Mouse (Mus musculus): ENCODE data around the gene Ugt2a1. TPM values are rescaled to one million over a fixed set of nuclear protein-coding genes. Genes with fewer than 3 reads are reported as not detected.
"Not testable (repeated sequence)": the region's sequence is repeated elsewhere in the genome, so short reads cannot be mapped to it uniquely, and the experiment has no call there.

The Ugt2a1 gene
- polyA plus RNA-seq, 1 experiment from 2014 or later = not detected

DNA sequence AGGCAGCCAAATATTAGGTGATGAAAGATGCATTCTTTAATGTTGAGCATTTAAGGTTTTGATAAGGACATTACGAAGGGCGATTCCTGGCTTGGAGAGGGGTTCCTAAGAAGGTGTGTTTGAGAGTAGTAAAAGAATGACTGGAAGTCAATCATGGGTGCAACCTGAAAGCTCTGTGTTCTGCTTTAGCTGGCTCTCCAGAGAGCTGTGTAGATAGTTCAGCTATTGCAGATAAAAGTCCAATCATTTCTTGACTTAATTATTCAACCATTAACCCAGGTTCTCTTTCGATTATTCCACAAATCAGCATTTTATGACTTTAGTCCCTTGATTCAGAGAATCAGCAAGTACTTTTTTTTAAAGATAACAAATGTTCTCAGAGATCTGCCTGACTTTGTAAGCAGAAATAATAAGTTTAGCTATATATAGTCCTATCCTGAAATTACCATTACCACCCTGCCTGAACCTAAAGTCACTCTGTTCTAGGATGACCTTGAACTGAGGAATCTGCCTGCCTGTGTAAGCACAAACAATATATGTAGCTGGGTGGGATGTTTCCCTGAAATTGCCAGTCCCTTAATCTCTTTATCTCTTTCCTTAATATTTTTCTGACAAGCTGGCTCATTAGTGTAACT lies 34.3 kb downstream of the Ugt2a1 start:
- no peaks in the 10 kb centered on the region for H3K4me1 ChIP-seq (ENCODE audit: insufficient read depth)

DNA sequence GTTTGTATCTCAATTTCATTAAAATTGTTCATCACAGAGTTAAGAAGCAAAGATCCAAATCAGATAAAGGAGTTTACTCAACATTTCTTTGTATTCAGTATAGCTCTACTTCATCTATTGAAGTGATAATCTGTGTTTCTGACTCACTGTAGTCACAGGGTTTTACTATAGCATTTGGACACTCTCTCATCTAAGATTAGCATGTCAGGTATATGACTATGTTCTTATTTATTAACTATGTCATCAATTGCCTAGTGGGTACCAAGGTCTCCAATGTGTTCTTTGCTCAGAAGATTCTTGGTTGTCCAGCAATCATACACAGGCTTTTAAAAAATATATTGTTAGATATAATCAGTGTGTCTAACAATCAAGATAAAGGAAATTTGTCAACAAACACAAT lies 35.2 kb downstream of the Ugt2a1 start:
- Histone ChIP-seq H3K4me1 (ENCODE audit: insufficient read depth) (no peaks in the 10 kb centered on the region), H3K36me3 (replicated peaks; ENCODE audit: insufficient read depth, low read length) (no peaks in the 10 kb centered on the region), H3K9me3 (ENCODE audit: low read length) (no peaks in the 10 kb centered on the region), H3K27me3 (ENCODE audit: insufficient read depth, low read length) (no peaks in the 10 kb centered on the region), H3K9ac (replicated peaks) (no peak overlapping the region), H3K27ac (ENCODE audit: low read depth) (no peak overlapping the region), H3K4me2 (ENCODE audit: low read depth, low read length) (no peak overlapping the region), H3K4me3 (ENCODE audit: low read depth, low read length) (no peak overlapping the region)
- no peak for ATAC-seq
- no peak for TF ChIP-seq EP300 (IDR thresholded peaks at IDR 0.05; ENCODE audit: low read depth)
- no peak for TF ChIP-seq CTCF (IDR thresholded peaks at IDR 0.05; ENCODE audit: low read depth)
- no peak for DNase-seq

More for the DNA sequence above, 34.3 kb downstream of the Ugt2a1 start:
- H3K9ac ChIP-seq (replicated peaks) = no peak overlapping the region
- no peak for DNase-seq
- H3K27me3 ChIP-seq (ENCODE audit: insufficient read depth, low read length) = no peaks in the 10 kb centered on the region
- no peak overlapping the region for H3K4me2 ChIP-seq (ENCODE audit: low read depth, low read length)
- H3K4me3 ChIP-seq (ENCODE audit: low read depth, low read length) = no peak overlapping the region
- H3K27ac ChIP-seq (ENCODE audit: low read depth) = no peak overlapping the region
- no peak for ATAC-seq
- no peaks in the 10 kb centered on the region for H3K9me3 ChIP-seq (ENCODE audit: low read length)
- 75% methylated on average over 3 of the region's 3 CpGs for WGBS (ENCODE audit: insufficient replicate concordance)
- H3K36me3 ChIP-seq (replicated peaks; ENCODE audit: insufficient read depth, low read length) = no peaks in the 10 kb centered on the region
- TF ChIP-seq CTCF (IDR thresholded peaks at IDR 0.05; ENCODE audit: low read depth) = no peak
- no peak for TF ChIP-seq EP300 (IDR thresholded peaks at IDR 0.05; ENCODE audit: low read depth)

DNA sequence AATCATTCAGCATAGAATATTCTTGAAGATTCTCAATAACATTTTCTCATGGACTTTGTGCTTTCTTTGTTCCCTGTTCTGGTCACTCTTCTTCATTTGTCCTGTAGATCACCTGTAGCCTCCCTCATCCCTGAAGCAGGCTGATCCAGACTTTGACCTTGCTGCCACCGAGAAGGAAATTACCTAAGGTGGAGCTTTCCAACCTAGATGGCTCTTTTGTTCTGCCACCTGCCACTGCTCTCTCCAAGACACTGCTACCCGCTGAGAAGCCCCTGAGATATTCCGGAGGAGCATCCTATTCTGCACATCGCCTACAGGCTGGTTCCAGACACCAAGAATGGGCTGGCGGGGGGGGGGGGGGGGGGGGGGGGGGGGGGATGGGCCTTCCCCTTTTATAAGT lies 38.2 kb downstream of the Ugt2a1 start:
- WGBS (ENCODE audit: insufficient replicate concordance) = 73% methylated on average over 4 of the region's 5 CpGs
- ATAC-seq; H3K27ac ChIP-seq (ENCODE audit: low read depth): not testable (repeated sequence)

DNA sequence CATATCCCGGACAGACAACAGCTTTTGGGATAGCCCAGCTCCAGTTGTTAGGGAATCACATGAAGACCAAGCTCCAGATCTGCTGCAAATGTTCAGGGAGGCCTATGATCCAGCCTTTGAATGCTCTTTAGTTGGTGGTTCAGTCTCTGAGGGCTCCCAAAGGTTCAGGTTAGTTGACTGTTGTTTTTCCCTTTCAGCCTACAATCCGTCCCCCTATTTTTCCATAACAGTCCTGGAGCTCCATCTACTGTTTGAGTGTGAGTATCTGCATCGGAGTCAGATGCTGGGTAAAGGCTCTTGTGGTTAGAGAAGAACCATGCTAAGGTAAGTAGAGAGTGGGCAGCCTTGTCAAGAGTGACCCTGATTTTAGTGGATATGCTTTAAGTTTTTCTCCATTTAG lies 54.4 kb downstream of the Ugt2a1 start:
- Histone ChIP-seq H3K9me3 (ENCODE audit: low read length) (no peaks in the 10 kb centered on the region), H3K27ac (ENCODE audit: low read depth) (no peak overlapping the region), H3K4me1 (ENCODE audit: insufficient read depth) (no peaks in the 10 kb centered on the region), H3K4me2 (ENCODE audit: low read depth, low read length) (no peak overlapping the region), H3K4me3 (ENCODE audit: low read depth, low read length) (no peak overlapping the region), H3K36me3 (replicated peaks; ENCODE audit: insufficient read depth, low read length) (no peaks in the 10 kb centered on the region), H3K27me3 (ENCODE audit: insufficient read depth, low read length) (no peaks in the 10 kb centered on the region), H3K9ac (replicated peaks) (no peak overlapping the region)
- TF ChIP-seq CTCF (IDR thresholded peaks at IDR 0.05; ENCODE audit: low read depth) = peak; percentile 69
- no peak for TF ChIP-seq EP300 (IDR thresholded peaks at IDR 0.05; ENCODE audit: low read depth)
- 37% methylated on average over 3 of the region's 3 CpGs for WGBS (ENCODE audit: insufficient replicate concordance)
- DNase-seq (peak; percentile 12), ATAC-seq (peak; percentile 73)

More for the DNA sequence above, 38.2 kb downstream of the Ugt2a1 start:
- H3K4me2 ChIP-seq (ENCODE audit: low read depth, low read length); DNase-seq; H3K27me3 ChIP-seq (ENCODE audit: insufficient read depth, low read length); H3K9me3 ChIP-seq (ENCODE audit: low read length); H3K4me1 ChIP-seq (ENCODE audit: insufficient read depth); H3K9ac ChIP-seq (replicated peaks); H3K36me3 ChIP-seq (replicated peaks; ENCODE audit: insufficient read depth, low read length); H3K4me3 ChIP-seq (ENCODE audit: low read depth, low read length): not testable (repeated sequence)

DNA sequence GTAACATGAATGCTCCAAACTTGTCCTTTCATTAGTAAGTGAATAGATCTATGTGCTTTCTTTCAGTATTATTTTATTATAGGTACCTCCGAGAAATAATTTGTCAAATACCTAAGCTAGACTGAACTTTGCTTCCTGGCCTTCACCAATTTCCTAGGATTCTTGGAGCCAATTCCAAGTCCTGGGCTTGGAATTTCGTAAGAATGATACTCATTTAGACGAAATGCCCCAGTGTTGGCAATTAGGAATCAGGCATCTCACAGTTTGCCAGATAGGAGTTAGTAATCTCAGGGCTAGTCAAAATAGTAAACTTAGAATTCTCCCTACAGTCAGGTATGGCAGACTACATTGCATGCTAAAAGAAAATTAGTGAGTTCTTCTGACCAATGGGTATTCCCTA lies 65.0 kb downstream of the Ugt2a1 start:
- WGBS (ENCODE audit: insufficient replicate concordance) = 64% methylated on average over 3 of the region's 3 CpGs
- Histone ChIP-seq H3K9me3 (ENCODE audit: low read length) (no peaks in the 10 kb centered on the region), H3K27ac (ENCODE audit: low read depth) (no peak overlapping the region), H3K4me3 (ENCODE audit: low read depth, low read length) (no peak overlapping the region), H3K9ac (replicated peaks) (no peak overlapping the region), H3K36me3 (replicated peaks; ENCODE audit: insufficient read depth, low read length) (no peaks in the 10 kb centered on the region), H3K4me2 (ENCODE audit: low read depth, low read length) (no peak overlapping the region), H3K27me3 (ENCODE audit: insufficient read depth, low read length) (no peaks in the 10 kb centered on the region), H3K4me1 (ENCODE audit: insufficient read depth) (no peaks in the 10 kb centered on the region)
- DNase-seq (no peak), ATAC-seq (no peak)
- TF ChIP-seq CTCF (IDR thresholded peaks at IDR 0.05; ENCODE audit: low read depth) (no peak), EP300 (IDR thresholded peaks at IDR 0.05; ENCODE audit: low read depth) (no peak)

DNA sequence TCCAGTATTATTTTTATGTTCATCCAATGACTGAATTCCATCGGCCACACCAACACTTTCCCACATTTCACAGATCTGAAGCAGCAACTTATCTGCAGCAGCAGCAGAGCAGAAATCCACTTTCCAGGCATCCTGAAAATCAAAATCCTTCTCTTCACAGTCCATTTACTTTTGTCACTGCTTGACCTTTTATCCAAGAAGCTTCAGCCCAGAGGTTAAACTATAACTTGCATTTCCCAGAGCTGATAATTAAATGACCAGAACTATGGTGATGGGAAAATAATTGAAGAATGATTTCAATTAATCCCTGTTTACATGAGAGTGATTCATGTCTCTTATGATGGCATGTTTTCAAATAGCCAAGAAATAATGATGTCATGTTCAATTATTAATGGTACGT lies 66.6 kb downstream of the Ugt2a1 start, which contains the start of gene Ugt2b38:
Gene Ugt2b38, minus strand, starts transcription at position 163 of the 400 bp plus-strand sequence.
- H3K27ac ChIP-seq (ENCODE audit: low read depth); H3K36me3 ChIP-seq (replicated peaks; ENCODE audit: insufficient read depth, low read length); H3K9me3 ChIP-seq (ENCODE audit: low read length); H3K4me1 ChIP-seq (ENCODE audit: insufficient read depth); H3K4me3 ChIP-seq (ENCODE audit: low read depth, low read length); H3K9ac ChIP-seq (replicated peaks); DNase-seq; H3K27me3 ChIP-seq (ENCODE audit: insufficient read depth, low read length); ATAC-seq; H3K4me2 ChIP-seq (ENCODE audit: low read depth, low read length): not testable (repeated sequence)
- WGBS (ENCODE audit: insufficient replicate concordance) = 82% methylated on average over 1 of the region's 2 CpGs

Other genes with a start within 250 kb of the Ugt2a1 start
- gene Ugt2b37, start 236.1 kb downstream of the Ugt2a1 start, polyA plus RNA-seq (2015; fragmentation: Nextera tagmentation; extraction: Ambion mirVana) = 0.07 TPM in 1 of 2 replicates, not detected in the other
- 1.9 and 3.7 TPM in 2 replicates for gene Ugt2a3, start 153.7 kb downstream of the Ugt2a1 start, polyA plus RNA-seq (2015; fragmentation: Nextera tagmentation; extraction: Ambion mirVana)
- gene Ugt2b38, start 66.7 kb downstream of the Ugt2a1 start, polyA plus RNA-seq (2015; fragmentation: Nextera tagmentation; extraction: Ambion mirVana) = not detected in 2 replicates
- gene Ugt2a2, start 8.6 kb downstream of the Ugt2a1 start, polyA plus RNA-seq (2015; fragmentation: Nextera tagmentation; extraction: Ambion mirVana) = not detected in 2 replicates
- gene Gm43638, start 4.1 kb downstream of the Ugt2a1 start, polyA plus RNA-seq (2015; fragmentation: Nextera tagmentation; extraction: Ambion mirVana) = not detected in 2 replicates
- gene Sult1b1, start 47.3 kb upstream of the Ugt2a1 start, polyA plus RNA-seq (2015; fragmentation: Nextera tagmentation; extraction: Ambion mirVana) = 3.7 and 3.9 TPM in 2 replicates
- gene Sult1d1, start 78.2 kb upstream of the Ugt2a1 start, polyA plus RNA-seq (2015; fragmentation: Nextera tagmentation; extraction: Ambion mirVana) = 57.9 and 68.7 TPM in 2 replicates
- 0.08 and 0.14 TPM in 2 replicates for gene Sult1e1, start 100.7 kb upstream of the Ugt2a1 start, polyA plus RNA-seq (2015; fragmentation: Nextera tagmentation; extraction: Ambion mirVana)
- not detected in 2 replicates for gene Csn1s1, start 175.3 kb upstream of the Ugt2a1 start, polyA plus RNA-seq (2015; fragmentation: Nextera tagmentation; extraction: Ambion mirVana)
- gene Csn2, start 208.8 kb upstream of the Ugt2a1 start, polyA plus RNA-seq (2015; fragmentation: Nextera tagmentation; extraction: Ambion mirVana) = not detected in 2 replicates